Mouse (Mus musculus) hindbrain, embryonic 12.5 days (tissue): ENCODE data around the gene Ptgfrn. TPM values are rescaled to one million over a fixed set of nuclear protein-coding genes. Genes with fewer than 3 reads are reported as not detected.

ENCODE experiments used
- polyA plus RNA-seq: library from polyadenylated mRNA; unstranded; fragments of >200 nt; fragmentation: Nextera tagmentation; extraction: Ambion mirVana; gene quantifications from 2 replicates; pipeline ENCODE4 v1.2.1, GENCODE M21; 2016

Gene Ptgfrn
- polyA plus RNA-seq, 1 experiment from 2014 or later = 3.6 TPM

Other genes with a start within 250 kb of the Ptgfrn start
- gene Trim45, start 188.1 kb downstream of the Ptgfrn start, polyA plus RNA-seq = 6.6 and 7.8 TPM in 2 replicates
- 15.8 and 16.5 TPM in 2 replicates for gene Ttf2, start 140.6 kb downstream of the Ptgfrn start, polyA plus RNA-seq
- gene Cd101, start 80.7 kb downstream of the Ptgfrn start, polyA plus RNA-seq = not detected in 2 replicates
- not detected in 2 replicates for gene Cd2, start 177.7 kb upstream of the Ptgfrn start, polyA plus RNA-seq